Mouse (Mus musculus) embryonic facial prominence, embryonic 12.5 days (tissue): ENCODE data around the gene Bcl11a. TPM values are rescaled to one million over a fixed set of nuclear protein-coding genes. Genes with fewer than 3 reads are reported as not detected.

Experiments used
- ATAC-seq: fragments of 200-750 bp; cut with Nextera tagmentation; 2 replicates; pipeline ENCODE4 v1.8.0; 2017; ENCODE audit not compliant: insufficient number of reproducible peaks, insufficient read depth, low FRiP score, low TSS enrichment
- H3K27ac ChIP-seq: fragments of 300-500 bp; sonication (generic); 2 replicates; pipeline ENCODE4 v1.5.1; 2016; ENCODE audit warnings: mild to moderate bottlenecking
- H3K27me3 ChIP-seq: fragments of 300-500 bp; sonication (generic); 2 replicates; pipeline ENCODE4 v1.6.1; 2016; ENCODE audit warnings: mild to moderate bottlenecking, moderate library complexity
- H3K36me3 ChIP-seq: fragments of 300-500 bp; sonication (generic); 2 replicates; pipeline ENCODE4 v1.6.1; 2016; ENCODE audit warnings: mild to moderate bottlenecking
- H3K4me1 ChIP-seq: fragments of 300-500 bp; sonication (generic); 2 replicates; pipeline ENCODE4 v1.6.1; 2016
- H3K4me2 ChIP-seq: fragments of 300-500 bp; sonication (generic); replicated peaks from 2 replicates; pipeline ENCODE4 v1.6.1; 2016; ENCODE audit warnings: mild to moderate bottlenecking, moderate library complexity
- H3K4me3 ChIP-seq: fragments of 300-500 bp; sonication (generic); 2 replicates; pipeline ENCODE4 v1.5.1; 2016; ENCODE audit warnings: mild to moderate bottlenecking
- H3K9ac ChIP-seq: fragments of 300-500 bp; sonication (generic); 2 replicates; pipeline ENCODE4 v1.6.1; 2016; ENCODE audit warnings: mild to moderate bottlenecking, moderate library complexity
- H3K9me3 ChIP-seq: fragments of 300-500 bp; sonication (generic); 2 replicates; pipeline ENCODE4 v1.6.1; 2016; ENCODE audit warnings: mild to moderate bottlenecking, moderate library complexity
- WGBS: fragments of 180-500 bp; shearing (Covaris S2); methylation state at CpG from one replicate; pipeline ENCODE4 v1.1.7; 2016; 5-methylcytosine and 5-hydroxymethylcytosine counted together
- polyA plus RNA-seq: library from polyadenylated mRNA; unstranded; fragments of >200 nt; fragmentation: Nextera tagmentation; extraction: Ambion mirVana; gene quantifications from 2 replicates; pipeline ENCODE4 v1.2.1, GENCODE M21; 2016

The Bcl11a gene
- polyA plus RNA-seq, 1 experiment from 2014 or later, result 80.5 TPM

GRCm38 (mm10) chr11:24171675-24172285 is 93.9 kb downstream of the Bcl11a start:
- Histone ChIP-seq H3K36me3 (peaks cover 16% of the 10 kb centered on the region), H3K9me3 (no peaks in the 10 kb centered on the region), H3K9ac (no peak overlapping the region), H3K27ac (no peak overlapping the region), H3K27me3 (no peaks in the 10 kb centered on the region), H3K4me3 (no peak overlapping the region), H3K4me1 (no peaks in the 10 kb centered on the region), H3K4me2 (no peak overlapping the region)
- 0 out of 2 replicates have a peak, but pooled peaks have one; percentile 18 for ATAC-seq
- 79% methylated on average over 5 of the region's 5 CpGs for WGBS

DNA sequence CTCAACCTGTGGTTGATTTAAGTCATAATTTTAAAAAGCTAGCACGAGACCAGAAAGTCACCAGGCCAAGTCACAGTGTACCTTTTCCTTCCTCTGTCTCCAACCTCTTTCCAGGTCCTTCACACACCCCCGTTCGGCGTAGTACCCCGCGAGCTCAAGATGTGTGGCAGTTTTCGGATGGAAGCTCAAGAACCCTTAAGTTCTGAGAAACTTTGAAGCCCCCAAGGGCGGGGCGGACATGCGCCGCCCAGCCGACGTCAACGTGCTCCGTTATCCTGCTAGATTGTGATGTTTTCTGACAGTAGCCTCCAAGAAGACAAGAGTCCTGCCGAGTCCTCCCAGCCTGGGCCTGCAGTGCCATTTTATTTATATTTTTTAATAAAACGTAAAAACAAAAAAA is 94.7 kb downstream of the Bcl11a start:
- ATAC-seq, result no peak
- no peak overlapping the region for H3K4me3 ChIP-seq
- H3K27me3 ChIP-seq, result no peaks in the 10 kb centered on the region
- H3K36me3 ChIP-seq, result peaks cover 16% of the 10 kb centered on the region
- H3K27ac ChIP-seq, result no peak overlapping the region
- H3K4me2 ChIP-seq, result no peak overlapping the region
- 92% methylated on average over 17 of the region's 17 CpGs for WGBS
- H3K4me1 ChIP-seq, result no peaks in the 10 kb centered on the region
- H3K9ac ChIP-seq, result no peak overlapping the region
- H3K9me3 ChIP-seq, result no peaks in the 10 kb centered on the region

GRCm38 (mm10) chr11:24174161-24174792 is 96.4 kb downstream of the Bcl11a start:
- no peaks in the 10 kb centered on the region for H3K4me1 ChIP-seq
- no peak overlapping the region for H3K9ac ChIP-seq
- ATAC-seq, result no peak
- peaks cover 16% of the 10 kb centered on the region for H3K36me3 ChIP-seq
- H3K27ac ChIP-seq, result no peak overlapping the region
- H3K4me3 ChIP-seq, result no peak overlapping the region
- H3K4me2 ChIP-seq, result no peak overlapping the region
- H3K9me3 ChIP-seq, result no peaks in the 10 kb centered on the region
- no peaks in the 10 kb centered on the region for H3K27me3 ChIP-seq
- 85% methylated on average over 2 of the region's 2 CpGs for WGBS

DNA sequence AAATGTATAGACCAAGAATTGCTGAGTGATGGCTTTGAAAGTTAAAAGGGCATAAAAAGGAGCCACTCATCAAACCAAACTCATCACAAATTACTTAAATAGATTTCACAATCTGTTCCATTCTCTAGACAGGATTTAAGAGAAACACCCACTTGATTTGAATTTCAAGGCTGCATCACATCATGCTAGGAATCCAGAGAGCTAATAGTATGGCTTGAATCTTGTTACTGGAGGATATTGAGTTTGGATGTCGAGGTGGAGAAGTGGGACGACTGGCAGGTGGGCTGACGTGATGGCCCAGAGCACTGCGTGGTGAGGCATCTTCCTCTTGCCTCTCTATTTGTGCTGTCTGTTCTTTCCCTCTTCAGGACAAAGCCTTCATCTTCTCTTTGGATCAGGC is 99.6 kb downstream of the Bcl11a start:
- Histone ChIP-seq H3K4me1 (no peaks in the 10 kb centered on the region), H3K27me3 (no peaks in the 10 kb centered on the region), H3K36me3 (peaks cover 8% of the 10 kb centered on the region), H3K27ac (no peak overlapping the region), H3K9ac (no peak overlapping the region), H3K4me2 (no peak overlapping the region), H3K4me3 (no peak overlapping the region), H3K9me3 (no peaks in the 10 kb centered on the region)
- ATAC-seq, result no peak
- WGBS, result 86% methylated on average over 4 of the region's 4 CpGs

GRCm38 (mm10) chr11:24178823-24179476 is 101.1 kb downstream of the Bcl11a start:
- Histone ChIP-seq H3K27ac (no peak overlapping the region), H3K27me3 (no peaks in the 10 kb centered on the region), H3K9me3 (no peaks in the 10 kb centered on the region), H3K4me3 (no peak overlapping the region), H3K36me3 (no peaks in the 10 kb centered on the region), H3K9ac (no peak overlapping the region), H3K4me2 (no peak overlapping the region), H3K4me1 (no peaks in the 10 kb centered on the region)
- 85% methylated on average over 6 of the region's 6 CpGs for WGBS
- ATAC-seq, result no peak

DNA sequence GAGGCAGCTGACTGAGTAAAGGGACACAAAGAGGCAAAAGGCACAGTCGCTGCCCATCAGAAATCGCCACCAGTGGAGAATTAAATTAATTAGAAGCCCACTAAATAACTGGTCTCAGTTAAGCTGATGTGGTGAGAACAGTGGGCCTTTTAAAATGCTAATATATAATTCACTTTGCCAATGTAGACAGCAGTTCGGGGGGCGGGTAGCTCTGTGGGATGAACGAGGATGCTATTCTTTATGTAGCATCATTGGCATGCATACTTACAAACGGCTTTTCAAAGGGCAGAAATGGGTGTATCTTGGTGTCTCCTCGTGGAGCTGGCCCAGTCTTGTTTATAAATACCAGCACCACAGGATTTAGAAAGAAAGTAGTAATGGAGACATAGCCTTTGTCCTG is 102.2 kb downstream of the Bcl11a start:
- Histone ChIP-seq H3K4me1 (no peaks in the 10 kb centered on the region), H3K27ac (no peak overlapping the region), H3K36me3 (no peaks in the 10 kb centered on the region), H3K4me2 (no peak overlapping the region), H3K9ac (no peak overlapping the region), H3K9me3 (no peaks in the 10 kb centered on the region), H3K27me3 (no peaks in the 10 kb centered on the region), H3K4me3 (no peak overlapping the region)
- 69% methylated on average over 7 of the region's 7 CpGs for WGBS
- no peak for ATAC-seq

- 89% methylated on average over 7 of the region's 7 CpGs for WGBS
- no peak for ATAC-seq
- Histone ChIP-seq H3K4me1 (no peaks in the 10 kb centered on the region), H3K9ac (no peak overlapping the region), H3K9me3 (no peaks in the 10 kb centered on the region), H3K36me3 (no peaks in the 10 kb centered on the region), H3K27me3 (no peaks in the 10 kb centered on the region), H3K27ac (no peak overlapping the region), H3K4me3 (no peak overlapping the region), H3K4me2 (no peak overlapping the region)
Measured at GRCm38 (mm10) chr11:24183501-24183900, 105.6 kb downstream of the Bcl11a start.

DNA sequence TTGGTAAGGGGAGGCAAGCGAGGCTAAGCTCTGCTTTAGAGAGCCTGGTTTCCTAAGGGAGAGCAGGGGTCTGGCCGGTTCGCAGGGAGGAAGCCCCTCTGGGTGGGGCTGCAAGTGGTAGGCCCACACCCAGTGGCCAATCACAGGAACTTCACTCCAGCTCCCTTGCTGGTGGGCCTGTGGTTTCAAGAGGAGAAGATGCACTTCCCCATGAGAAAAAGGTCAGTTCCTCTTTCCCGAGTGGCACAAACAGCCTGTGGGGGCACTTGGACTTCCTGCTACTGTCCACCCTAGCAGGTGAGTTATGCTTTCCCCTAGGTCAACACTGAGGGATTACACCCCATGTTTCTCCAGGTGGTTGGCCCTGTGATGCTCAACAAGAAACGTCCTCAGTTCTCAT is 107.1 kb downstream of the Bcl11a start:
- no peaks in the 10 kb centered on the region for H3K36me3 ChIP-seq
- H3K9me3 ChIP-seq, result no peaks in the 10 kb centered on the region
- H3K27ac ChIP-seq, result no peak overlapping the region
- no peak overlapping the region for H3K4me3 ChIP-seq
- H3K4me1 ChIP-seq, result no peaks in the 10 kb centered on the region
- no peak for ATAC-seq
- H3K9ac ChIP-seq, result no peak overlapping the region
- H3K27me3 ChIP-seq, result no peaks in the 10 kb centered on the region
- H3K4me2 ChIP-seq, result no peak overlapping the region
- WGBS, result 64% methylated on average over 5 of the region's 5 CpGs

GRCm38 (mm10) chr11:24190411-24190810 is 112.6 kb downstream of the Bcl11a start:
- H3K9ac ChIP-seq, result no peak overlapping the region
- H3K27ac ChIP-seq, result no peak overlapping the region
- WGBS, result 83% methylated on average over 3 of the region's 3 CpGs
- no peaks in the 10 kb centered on the region for H3K27me3 ChIP-seq
- H3K4me3 ChIP-seq, result no peak overlapping the region
- H3K36me3 ChIP-seq, result no peaks in the 10 kb centered on the region
- H3K4me2 ChIP-seq, result no peak overlapping the region
- no peaks in the 10 kb centered on the region for H3K9me3 ChIP-seq
- ATAC-seq, result no peak
- H3K4me1 ChIP-seq, result no peaks in the 10 kb centered on the region

- H3K36me3 ChIP-seq, result no peaks in the 10 kb centered on the region
- H3K9me3 ChIP-seq, result no peaks in the 10 kb centered on the region
- no peak for ATAC-seq
- no peaks in the 10 kb centered on the region for H3K4me1 ChIP-seq
- no peak overlapping the region for H3K4me3 ChIP-seq
- no peak overlapping the region for H3K4me2 ChIP-seq
- no peak overlapping the region for H3K9ac ChIP-seq
- no peak overlapping the region for H3K27ac ChIP-seq
- no peaks in the 10 kb centered on the region for H3K27me3 ChIP-seq
- WGBS, result 84% methylated on average over 4 of the region's 4 CpGs
Measured at GRCm38 (mm10) chr11:24196460-24197190, 118.8 kb downstream of the Bcl11a start.

- no peak for ATAC-seq
- no peak overlapping the region for H3K4me3 ChIP-seq
- H3K4me1 ChIP-seq, result peaks cover 7% of the 10 kb centered on the region
- H3K4me2 ChIP-seq, result no peak overlapping the region
- H3K36me3 ChIP-seq, result no peaks in the 10 kb centered on the region
- WGBS, result 74% methylated on average over 1 of the region's 1 CpGs
- H3K9ac ChIP-seq, result no peak overlapping the region
- no peaks in the 10 kb centered on the region for H3K9me3 ChIP-seq
- no peaks in the 10 kb centered on the region for H3K27me3 ChIP-seq
- H3K27ac ChIP-seq, result no peak overlapping the region
Measured at GRCm38 (mm10) chr11:24197424-24197823, 119.6 kb downstream of the Bcl11a start.

DNA sequence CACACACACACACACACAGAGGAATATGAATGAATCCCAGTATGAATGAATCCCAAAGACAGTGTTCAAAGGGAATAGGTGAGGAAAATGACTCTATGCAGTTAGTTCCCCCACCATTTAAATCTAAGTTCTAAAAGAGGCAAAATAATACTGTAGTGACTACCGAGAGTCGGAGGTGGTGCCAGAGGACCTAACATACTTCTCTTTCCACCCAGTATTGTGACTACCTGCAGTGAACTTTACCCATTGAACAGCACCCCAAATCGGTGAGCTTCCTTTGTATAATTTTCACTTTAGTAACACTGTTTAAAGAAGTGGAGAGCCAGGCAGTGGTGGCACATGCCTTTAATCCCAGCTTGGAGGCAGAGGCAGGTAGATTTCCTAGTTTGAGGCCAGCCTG is 121.7 kb downstream of the Bcl11a start:
- H3K27me3 ChIP-seq, result no peaks in the 10 kb centered on the region
- no peaks in the 10 kb centered on the region for H3K9me3 ChIP-seq
- 91% methylated on average over 3 of the region's 3 CpGs for WGBS
- H3K9ac ChIP-seq, result no peak overlapping the region
- no peak overlapping the region for H3K4me3 ChIP-seq
- no peak overlapping the region for H3K4me2 ChIP-seq
- H3K4me1 ChIP-seq, result peaks cover 24% of the 10 kb centered on the region
- ATAC-seq, result no peak
- no peaks in the 10 kb centered on the region for H3K36me3 ChIP-seq
- no peak overlapping the region for H3K27ac ChIP-seq
